In the genomic region with DNA sequence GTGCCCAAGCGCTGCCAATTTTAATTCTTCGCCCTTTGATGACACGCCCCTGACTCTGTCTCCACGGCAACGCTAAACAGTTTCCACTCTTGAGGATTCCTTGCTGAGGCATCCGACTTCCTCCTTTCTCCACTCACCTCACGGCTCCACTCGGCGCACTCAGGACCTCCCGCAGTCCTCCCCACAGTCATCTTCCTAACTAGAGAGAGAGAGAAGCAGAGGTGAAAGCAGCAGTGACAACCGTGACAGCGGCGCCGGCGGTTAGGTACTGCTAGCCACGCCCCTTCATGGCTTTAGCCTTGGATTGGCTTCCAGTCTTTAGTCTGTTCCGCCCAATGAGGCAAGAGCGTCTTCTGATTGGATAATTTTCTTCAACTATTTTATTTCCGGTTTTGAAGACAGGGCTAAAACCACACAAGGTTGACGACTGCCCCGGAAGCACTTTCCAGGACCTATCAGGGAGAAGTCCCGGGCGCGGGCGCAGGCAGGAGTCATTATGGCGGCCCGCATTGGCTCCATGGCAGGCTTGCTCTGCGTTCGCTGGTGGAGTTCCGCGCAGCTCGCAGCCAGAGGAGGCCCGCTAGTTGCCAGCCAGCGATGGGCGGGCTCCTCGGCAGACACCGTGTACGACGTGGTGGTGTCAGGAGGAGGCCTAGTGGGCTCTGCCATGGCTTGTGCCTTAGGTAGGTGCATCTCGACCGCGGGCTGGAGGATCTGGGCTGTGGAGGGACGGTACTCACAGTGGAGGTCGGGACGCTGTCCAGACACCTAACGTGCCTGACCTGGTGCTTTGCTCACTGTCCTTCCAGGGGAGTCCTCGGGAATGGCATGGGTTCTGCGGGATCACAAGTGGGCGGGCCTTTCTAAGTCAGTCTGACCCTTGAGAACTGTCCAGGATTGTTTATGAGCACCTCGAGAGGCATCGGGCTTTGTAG, we compare ENCODE assay signal across 8 mouse cellular contexts. TPM values are rescaled to one million over a fixed set of nuclear protein-coding genes. Genes with fewer than 3 reads are reported as not detected.
DNase-seq lines count a peak whose midpoint lies in the region; ATAC-seq lines count a peak whose summit lies in the region.

A gene (plus strand): TSS at position 103 of the 935 bp plus-strand sequence.
A gene (minus strand): TSS at position 279 of the 935 bp plus-strand sequence.

- peak; percentile 95 to 98 for DNase-seq in adrenal gland, adult (ENCODE audit: inconsistent age in 2 of 2, low spot score in 1 of 2)
- DNase-seq in embryo, embryonic 10.5 days (ENCODE audit: low spot score): peak; percentile 99
- DNase-seq in gastrocnemius, postnatal 14 days: peak; percentile 95
- DNase-seq in left cerebral cortex, postnatal 10 days (ENCODE audit: extremely low spot score in 1 of 2, low spot score in 2 of 2): peak; percentile 96 to 97
- DNase-seq in right cerebral cortex, postnatal 25 days: peak; percentile 94
- peak; percentile 88 to 94 for DNase-seq in urinary bladder, postnatal 4 days (ENCODE audit: low spot score in 2 of 2)

- intact Hi-C loops in gastrocnemius, postnatal 14 days (cut with DNase I; ENCODE audit: low total_unique reads): no loop called here
- intact Hi-C loops in left cerebral cortex, postnatal 10 days (cut with DNase I): no loop called here

- peak; percentile 99 for ATAC-seq in inflammation-experienced regulatory T-cells, adult 6 months
- peak; percentile 93 for ATAC-seq in megakaryocyte-erythroid progenitor cell, adult 5-6 weeks (replicated peaks; ENCODE audit: low FRiP score, low TSS enrichment, poor library complexity, severe bottlenecking)

RNA-seq across cellular contexts. Expression of the first gene that starts in this region (rescaled TPM):
- total RNA-seq in gastrocnemius, postnatal 14 days (2021): 10 to 100 TPM; 31.5 to 37.0 TPM
- 10 to 100 TPM; 18.4 to 22.7 (median 19.4) TPM for polyA plus RNA-seq in inflammation-experienced regulatory T-cells, adult 6 months (2017; shearing (Covaris generic))
- 10 to 100 TPM; 21.8 to 22.4 TPM for total RNA-seq in left cerebral cortex, postnatal 10 days (2021)
- total RNA-seq in megakaryocyte-erythroid progenitor cell, adult 5-6 weeks (2014; fragmentation: Nextera tagmentation): 24.5 and 55.2 TPM in 2 replicates
- total RNA-seq in megakaryocyte-erythroid progenitor cell, adult 5-6 weeks (2017): 24.3 and 40.0 TPM in 2 replicates

RNA-seq across cellular contexts. Expression of the second gene that starts in this region (rescaled TPM):
- under 1 TPM; 0.47 to 0.49 TPM for total RNA-seq in gastrocnemius, postnatal 14 days (2021)
- polyA plus RNA-seq in inflammation-experienced regulatory T-cells, adult 6 months (2017; shearing (Covaris generic)): 1 to 10 TPM in 1 of 3 experiments, under 1 TPM in 2; 0.30 to 1.3 (median 0.43) TPM
- 1 to 10 TPM; 9.6 TPM for total RNA-seq in left cerebral cortex, postnatal 10 days (2021)
- total RNA-seq in megakaryocyte-erythroid progenitor cell, adult 5-6 weeks (2014; fragmentation: Nextera tagmentation): 3.3 and 7.8 TPM in 2 replicates
- total RNA-seq in megakaryocyte-erythroid progenitor cell, adult 5-6 weeks (2017): 3.9 and 6.2 TPM in 2 replicates

Comparison
In these comparisons a context has a peak if more than half of its experiments do, and no peak if none do; other contexts are left out.
1. Peak in every context shown above with its lines: DNase-seq and ATAC-seq.